Mouse (Mus musculus): ENCODE measurements around the gene Cd27.
"Not testable (repeated sequence)": the region's sequence is repeated elsewhere in the genome, so short reads cannot be mapped to it uniquely, and the experiment has no call there.

Cd27 gene

DNA sequence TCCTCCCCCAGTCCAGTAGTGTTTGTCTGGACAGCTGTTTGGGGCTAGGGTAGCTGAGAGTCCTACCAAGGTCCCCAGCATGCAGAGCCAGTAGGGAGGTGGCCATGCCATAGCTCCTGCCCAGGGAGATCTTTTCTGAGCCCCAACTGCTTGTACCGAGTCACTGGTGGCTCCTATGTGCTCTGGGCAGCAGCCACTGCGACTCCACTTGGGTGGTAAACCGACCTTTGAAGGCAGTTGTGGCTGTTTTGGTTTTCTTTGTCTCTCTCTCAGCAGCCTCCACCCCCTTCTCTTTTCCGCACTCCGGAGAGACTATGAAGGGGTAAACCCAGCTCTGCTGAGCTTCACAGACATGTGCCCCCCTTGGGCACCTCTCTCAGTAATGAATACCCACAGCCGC, at the start of gene Cd27:
Gene Cd27 (minus strand): TSS at position 229 of the 400 bp plus-strand sequence.
- no peak for DNase-seq (ENCODE audit: low spot score)

DNA sequence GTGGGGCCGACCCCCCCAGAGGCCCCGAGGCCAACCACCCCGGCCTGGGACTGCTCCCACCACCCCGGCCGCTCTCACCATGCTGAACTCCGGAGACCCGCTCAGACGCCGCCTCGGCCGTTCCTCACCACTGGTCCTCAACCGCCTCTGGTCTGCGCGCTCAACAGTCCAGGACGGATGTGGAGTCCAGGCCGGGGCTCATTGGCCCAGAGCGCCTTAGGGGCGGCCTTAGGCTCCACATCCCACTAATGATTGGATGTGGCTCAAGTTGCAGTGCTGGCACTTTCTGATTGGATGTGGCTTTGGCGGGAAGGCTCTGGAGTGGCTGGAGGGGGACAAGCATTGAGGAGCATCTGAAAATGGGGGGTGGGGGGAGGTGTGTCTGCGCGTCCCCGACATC, 49.1 kb upstream of the Cd27 start, which contains the start of gene Tuba3a:
Gene Tuba3a (minus strand): TSS at position 153 of the 400 bp plus-strand sequence.
- no peak for DNase-seq (ENCODE audit: low spot score)

GRCm38 (mm10) chr6:125284751-125285150, 47.9 kb upstream of the Cd27 start:
- DNase-seq (ENCODE audit: low spot score): no peak

DNA sequence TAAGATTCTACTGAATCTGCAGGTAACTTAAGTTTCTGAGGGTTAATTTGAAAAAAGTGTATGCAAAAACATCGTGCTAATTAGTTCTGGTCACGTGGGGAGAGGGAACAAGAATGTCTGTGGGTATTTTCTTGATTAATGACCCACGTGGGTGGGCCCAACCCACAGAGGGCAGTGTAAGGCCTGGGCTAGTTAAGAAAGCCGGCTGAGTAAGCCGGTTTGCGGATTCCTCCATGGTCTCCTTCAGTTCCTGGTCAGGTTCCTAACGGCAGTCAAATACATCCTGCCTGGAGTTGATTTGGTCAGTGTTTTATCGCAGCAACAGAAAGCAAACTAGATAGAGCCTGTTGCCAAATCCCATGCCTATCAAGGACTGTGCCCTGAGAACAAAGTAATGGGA, 47.4 kb upstream of the Cd27 start:
- DNase-seq (ENCODE audit: low spot score): no peak

GRCm38 (mm10) chr6:125282721-125283120, 45.9 kb upstream of the Cd27 start:
- DNase-seq (ENCODE audit: low spot score): not testable (repeated sequence)

DNA sequence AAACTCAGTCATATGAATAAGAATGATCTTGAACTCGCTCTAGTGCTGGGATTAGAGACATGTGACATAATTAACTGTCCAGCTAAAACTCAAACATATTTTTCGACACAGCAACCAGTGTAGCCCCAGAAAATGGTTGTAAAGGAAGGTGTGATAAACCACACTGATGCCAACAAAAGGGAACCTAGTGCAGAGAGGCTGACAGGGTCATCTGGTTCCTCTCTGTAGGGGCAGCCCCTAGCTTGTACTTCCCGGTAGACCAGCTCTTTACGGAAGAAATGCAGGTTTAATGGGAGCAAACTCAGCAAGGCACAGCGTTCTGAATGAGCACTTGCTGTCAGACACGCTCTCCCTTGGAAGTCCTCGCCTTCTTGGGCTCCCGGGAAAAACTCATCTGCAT, 42.9 kb upstream of the Cd27 start:
- DNase-seq (ENCODE audit: low spot score): no peak

- DNase-seq (ENCODE audit: low spot score): peak; percentile 44
These were observed 38.2 kb upstream of the Cd27 start for GRCm38 (mm10) chr6:125274841-125275563.

DNA sequence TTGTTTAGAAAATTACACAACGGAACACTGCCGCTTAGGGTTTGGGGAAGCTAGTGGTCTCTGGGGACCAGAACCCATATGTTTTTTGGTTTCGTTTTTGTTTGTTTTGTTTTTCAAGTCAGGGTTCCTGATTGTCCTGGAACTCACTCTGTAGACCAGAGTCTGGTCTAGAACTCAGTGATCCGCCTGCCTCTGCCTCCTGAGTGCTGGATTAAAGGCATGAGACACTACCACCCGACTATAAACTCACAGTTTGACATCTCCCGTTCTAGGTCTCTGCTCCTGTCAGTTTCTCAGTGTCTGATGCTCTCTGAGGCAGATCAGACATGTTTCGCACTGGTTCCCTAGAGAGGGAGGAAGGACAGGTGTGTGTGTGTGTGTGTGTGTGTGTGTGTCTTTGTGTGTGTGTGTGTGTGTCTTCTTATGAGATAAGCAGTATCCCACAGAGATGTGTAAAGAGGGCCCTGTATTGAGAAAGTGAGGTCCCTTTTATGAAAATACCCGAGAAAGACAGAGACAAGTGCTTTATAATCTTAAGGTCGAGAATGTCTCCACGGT, 35.5 kb upstream of the Cd27 start:
- no peak for DNase-seq (ENCODE audit: low spot score)

- peak; percentile 89 for DNase-seq (ENCODE audit: low spot score)
These were observed 34.8 kb upstream of the Cd27 start for GRCm38 (mm10) chr6:125271455-125272227.

GRCm38 (mm10) chr6:125268799-125269198, 32.0 kb upstream of the Cd27 start:
- DNase-seq (ENCODE audit: low spot score): no peak

DNA sequence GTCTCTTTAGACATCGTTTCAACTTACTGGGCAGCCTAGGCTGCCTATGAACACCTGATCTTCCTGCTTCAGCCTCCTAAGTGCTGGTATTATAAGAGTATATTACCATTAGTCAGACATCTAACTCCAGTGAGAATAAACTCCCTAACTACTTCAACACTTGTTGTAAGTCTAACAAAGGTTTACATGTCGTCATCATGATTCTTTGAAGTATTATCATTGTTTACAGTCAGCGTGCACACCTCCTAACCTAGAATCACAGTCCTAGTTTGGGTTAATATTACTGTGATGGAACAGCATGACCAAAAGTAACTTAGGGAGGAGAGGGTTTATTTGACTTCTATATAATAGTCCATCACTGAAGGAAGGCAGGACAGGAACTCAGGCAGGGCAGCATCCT, 30.7 kb upstream of the Cd27 start:
- no peak for DNase-seq (ENCODE audit: low spot score)

- DNase-seq (ENCODE audit: low spot score): not testable (repeated sequence)
These were observed 29.8 kb upstream of the Cd27 start for GRCm38 (mm10) chr6:125266600-125266999.

GRCm38 (mm10) chr6:125266091-125266490, 29.3 kb upstream of the Cd27 start:
- no peak for DNase-seq (ENCODE audit: low spot score)

DNA sequence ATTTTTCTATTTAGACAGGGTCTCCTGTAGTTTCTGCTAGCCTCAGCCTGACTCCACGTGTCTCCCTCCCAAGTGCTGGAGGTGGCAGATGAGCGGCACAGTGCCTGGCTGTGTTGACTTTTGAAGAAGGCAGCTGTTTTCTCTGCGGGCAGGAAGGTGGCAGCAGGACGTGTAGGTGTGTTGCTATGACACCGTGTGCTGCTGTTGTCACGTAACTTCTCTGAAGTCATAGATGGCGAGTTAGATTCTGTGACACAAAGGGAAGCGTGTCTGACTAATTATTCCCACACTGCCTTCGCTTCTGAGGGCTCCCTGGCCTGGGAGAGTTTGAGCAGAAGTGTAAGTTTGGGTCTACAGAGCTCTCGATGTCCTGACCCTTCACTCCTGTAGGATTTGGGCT, 28.4 kb upstream of the Cd27 start:
- DNase-seq (ENCODE audit: low spot score): no peak

DNA sequence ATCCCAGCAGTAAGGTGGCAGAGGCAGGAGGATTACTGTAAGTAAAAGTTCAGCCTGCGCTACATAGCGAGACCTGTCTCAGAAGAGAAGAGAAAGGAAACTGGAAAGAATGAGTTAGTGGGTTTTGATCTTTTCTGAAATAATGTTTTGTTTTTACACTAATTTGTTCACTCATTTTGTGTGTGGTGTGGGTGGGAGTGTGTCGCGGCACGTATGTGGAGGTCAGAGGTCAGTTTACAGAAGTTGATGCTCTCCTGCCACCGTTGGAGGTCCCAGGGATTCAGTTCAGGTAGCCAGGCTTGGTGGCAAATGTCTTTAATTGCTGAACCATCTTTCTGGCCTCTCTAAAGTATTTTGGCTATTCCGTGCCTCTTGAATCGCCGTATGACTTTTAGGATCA, 27.4 kb upstream of the Cd27 start:
- DNase-seq (ENCODE audit: low spot score): no peak

- DNase-seq (ENCODE audit: low spot score): no peak
These were observed 23.3 kb upstream of the Cd27 start for GRCm38 (mm10) chr6:125260006-125260555.

DNA sequence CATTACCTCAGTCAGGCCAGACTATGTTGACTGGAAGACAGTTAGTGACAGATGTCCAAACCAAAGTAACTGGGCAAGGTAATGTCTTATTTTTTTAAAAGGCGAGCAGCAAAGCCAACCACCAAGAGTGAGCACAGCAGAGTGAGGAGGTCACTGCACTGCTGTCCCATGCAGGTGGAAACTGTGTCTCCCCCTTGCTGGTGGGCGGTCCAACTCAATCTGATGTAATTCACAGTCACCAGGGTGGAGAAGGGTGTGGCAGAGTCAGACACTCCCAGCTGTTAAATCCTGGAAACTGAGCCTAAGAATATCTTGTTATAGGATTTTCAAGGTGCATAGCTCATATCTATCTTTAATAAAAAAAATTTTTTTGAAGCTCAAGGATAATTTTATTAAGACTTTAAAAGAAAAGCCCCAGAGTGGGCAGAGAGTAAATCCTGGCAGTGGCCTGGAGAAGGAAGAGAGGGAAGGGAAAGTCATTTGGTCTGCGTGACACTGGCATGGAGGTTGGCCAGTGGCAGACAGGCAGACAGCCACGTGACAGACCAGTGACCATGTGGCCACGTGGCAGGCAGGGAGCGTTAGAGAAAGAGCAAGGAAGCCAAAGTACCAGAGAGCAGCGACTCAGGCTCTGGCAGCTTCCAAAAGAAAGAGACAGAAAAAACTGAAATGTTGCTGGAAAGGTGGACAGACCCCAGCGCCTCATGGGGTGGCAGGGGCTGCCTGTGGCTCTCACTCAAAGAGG, 19.6 kb upstream of the Cd27 start:
- DNase-seq (ENCODE audit: low spot score): no peak

GRCm38 (mm10) chr6:125255516-125256044, 18.8 kb upstream of the Cd27 start:
- no peak for DNase-seq (ENCODE audit: low spot score)

- DNase-seq (ENCODE audit: low spot score): no peak
These were observed 17.3 kb upstream of the Cd27 start for GRCm38 (mm10) chr6:125253863-125254715.

GRCm38 (mm10) chr6:125252711-125253110, 15.9 kb upstream of the Cd27 start:
- DNase-seq (ENCODE audit: low spot score): no peak

DNA sequence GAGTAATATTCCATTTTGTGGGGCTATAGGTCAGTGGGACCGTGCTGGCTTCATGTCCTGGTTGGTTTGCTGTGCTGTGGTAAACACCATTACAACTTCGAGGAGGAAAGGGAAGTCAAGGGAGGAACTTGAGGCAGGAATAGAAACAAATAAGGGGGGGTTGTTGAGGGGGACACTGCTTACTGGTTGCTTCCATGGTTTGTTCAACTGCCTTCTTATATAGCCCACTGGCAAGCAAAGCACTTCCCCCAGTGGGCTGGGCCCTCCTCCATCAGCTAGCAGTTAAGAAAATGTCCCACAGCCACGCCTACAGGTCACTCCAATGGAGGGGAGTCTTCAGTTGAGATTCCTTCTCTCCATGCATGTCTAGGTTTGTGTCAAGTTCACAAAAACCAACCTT, 15.5 kb upstream of the Cd27 start:
- DNase-seq (ENCODE audit: low spot score): no peak

Measured in urinary bladder, postnatal 25 days (tissue).